Mouse (Mus musculus) mouse embryonic stem cell (cell line): ENCODE results near the gene Gm17268.

Source experiments
- in situ Hi-C, 2 experiments: fragments of 300-500 bp; cut with MboI; formaldehyde crosslinking; loops; 1 replicate in 1 of 2; 3 replicates in 1 of 2; pipeline ENCODE4 v1.14.3; 2019 to 2020; ENCODE audit warnings: low sequenced_read_pairs in 2 of 2, low pct_unique_long_range_greater_than_20kb in 1 of 2, mixed read lengths in 1 of 2; ENCODE audit not compliant: unreplicated experiment in 1 of 2

Gm17268 gene

DNA sequence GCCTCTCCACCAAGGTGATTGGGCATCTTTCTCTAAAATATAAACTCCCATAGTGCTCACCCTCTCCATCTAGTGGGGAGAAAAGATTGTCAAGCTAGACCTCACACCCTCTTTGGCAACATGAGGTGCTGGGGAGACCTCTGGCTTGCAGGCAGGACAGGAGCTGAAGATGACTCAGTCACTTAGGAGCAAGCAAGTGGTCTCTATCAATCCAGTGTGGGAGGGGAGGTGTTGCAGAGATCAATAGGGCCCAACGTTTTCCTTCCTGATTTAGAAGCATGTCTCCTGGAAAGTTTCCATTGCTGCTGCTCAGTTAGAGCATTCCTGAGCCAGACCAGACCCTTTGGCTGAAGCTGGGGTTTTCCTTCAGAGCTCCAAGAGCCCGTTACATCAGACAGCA lies at the start of gene Gm17268:
TSS of gene Gm17268 (minus strand) at position 28 of the 400 bp plus-strand sequence.
- in situ Hi-C loops = no loop called here

DNA sequence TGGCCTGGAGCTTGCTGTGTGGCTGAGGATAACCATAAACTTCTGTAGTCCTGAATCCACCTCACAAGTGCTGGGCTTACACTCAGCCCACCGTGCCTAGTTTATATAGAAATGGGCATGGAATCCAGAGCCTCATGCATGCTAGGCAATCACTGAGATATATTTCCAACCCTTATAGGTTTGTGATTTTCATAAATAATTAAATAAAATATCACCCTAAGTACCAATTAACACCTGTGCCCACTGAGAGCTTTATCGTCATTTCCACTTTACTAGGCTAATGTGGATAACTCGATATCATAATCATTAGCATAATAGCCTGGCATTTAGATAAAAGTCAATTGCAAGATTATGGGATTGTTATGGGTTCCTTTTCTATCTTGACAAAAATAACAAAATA lies 46.0 kb upstream of the Gm17268 start:
- in situ Hi-C loops = no loop called here

DNA sequence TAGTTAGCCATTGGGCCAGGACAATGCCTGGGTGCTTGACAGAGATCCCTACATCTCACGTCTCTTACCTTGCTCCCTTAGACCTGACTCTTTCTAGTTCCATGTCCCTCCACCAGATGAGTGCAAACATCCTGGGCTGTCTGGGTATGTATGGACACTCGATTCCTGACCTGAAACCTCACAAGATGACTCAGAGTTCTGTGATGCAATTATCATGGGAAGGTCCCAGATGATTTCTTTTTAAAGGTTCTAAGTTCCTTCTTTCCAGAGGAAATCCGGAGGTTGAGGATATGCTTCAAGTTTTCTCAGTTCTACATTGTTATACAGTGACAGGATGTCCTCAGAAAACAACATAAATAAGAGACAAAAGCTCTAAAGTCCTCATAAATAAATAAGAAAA lies 42.5 kb upstream of the Gm17268 start:
- in situ Hi-C loops = no loop called here

DNA sequence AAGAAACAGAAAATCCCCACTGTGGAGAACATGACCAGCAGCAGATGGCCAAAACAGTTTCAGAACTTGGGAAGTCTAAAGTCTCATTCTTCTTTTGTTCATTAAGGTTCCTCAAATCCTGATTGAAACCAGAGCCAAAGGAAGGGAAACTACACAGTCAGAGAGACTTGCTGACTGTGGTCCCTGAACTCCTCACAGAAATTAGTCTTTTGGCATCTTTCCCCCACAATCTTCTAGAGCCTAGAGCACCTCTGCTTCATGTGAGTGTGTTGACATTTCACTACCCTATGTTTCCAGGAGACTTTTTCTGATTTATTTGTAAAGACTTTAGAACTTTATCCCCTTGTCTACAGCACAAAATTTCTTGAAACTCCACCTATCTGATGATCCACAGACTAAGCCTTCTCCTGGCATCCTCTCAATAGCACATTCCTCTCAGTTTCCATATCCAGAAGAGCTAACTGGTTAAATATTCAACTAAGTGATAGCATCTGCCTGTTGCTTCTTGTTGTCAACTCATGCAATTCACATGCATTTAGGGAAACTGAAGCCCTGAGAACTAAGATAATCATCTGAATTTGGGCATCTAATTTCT lies 39.9 kb upstream of the Gm17268 start:
- in situ Hi-C loops = no loop called here

DNA sequence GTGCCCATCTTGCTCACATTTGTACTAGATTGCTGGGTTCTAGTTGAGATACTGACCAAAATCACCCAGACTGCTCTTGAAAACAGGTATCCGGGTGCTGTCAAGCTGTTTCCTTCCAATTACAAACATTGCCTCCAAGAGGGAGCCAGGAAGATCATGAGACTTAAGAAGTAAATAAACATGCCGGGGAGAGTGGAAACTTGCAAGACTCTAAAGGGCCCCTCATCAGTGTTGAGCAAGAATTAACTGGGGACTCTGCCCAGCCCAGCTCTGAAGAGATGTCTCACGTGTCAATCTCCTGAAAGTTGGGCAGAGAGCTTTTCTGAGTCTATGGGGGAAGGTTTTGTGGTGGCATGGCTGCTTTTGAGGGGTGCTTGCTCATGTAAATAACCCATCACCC lies 38.7 kb upstream of the Gm17268 start:
- in situ Hi-C loops = no loop called here

DNA sequence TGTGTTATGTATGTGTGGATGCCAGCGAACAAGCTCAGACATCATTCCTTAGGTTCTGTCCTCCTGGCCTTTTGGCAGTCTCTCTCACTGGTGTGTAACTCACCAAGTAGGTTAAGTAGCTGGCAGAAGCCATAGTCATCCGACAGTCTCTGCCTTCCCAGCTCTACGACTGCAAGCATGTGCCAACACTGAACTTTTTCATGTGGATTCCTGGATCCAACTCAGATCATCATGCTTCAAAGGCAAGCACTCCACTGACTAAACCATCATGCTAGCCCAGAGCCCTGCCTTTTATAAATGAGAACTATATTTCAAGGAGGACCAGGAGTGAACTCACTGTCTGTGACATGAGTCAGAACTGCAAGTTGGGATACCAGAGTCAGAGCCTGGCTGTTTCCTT lies 35.3 kb upstream of the Gm17268 start:
- in situ Hi-C loops = no loop called here

DNA sequence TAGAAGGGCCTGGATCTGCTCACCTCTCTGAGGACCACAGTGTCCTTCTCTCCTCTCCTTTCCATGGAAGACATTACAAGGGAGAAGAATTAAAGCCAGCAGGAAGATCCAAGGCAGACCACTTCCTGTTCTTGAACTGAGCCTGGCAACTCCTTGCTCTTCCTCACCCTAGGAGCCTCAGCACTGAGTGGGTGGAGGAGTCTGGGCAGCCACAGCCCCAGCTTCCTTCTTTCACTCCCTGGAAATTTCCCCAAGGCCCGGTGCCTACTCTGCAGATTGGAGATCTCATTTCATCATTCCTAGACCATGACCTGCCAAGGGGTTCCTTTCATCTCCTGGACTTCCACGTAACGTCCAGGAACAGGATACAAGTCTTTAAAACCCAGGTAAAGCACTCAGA lies 34.6 kb upstream of the Gm17268 start:
- in situ Hi-C loops = no loop called here

DNA sequence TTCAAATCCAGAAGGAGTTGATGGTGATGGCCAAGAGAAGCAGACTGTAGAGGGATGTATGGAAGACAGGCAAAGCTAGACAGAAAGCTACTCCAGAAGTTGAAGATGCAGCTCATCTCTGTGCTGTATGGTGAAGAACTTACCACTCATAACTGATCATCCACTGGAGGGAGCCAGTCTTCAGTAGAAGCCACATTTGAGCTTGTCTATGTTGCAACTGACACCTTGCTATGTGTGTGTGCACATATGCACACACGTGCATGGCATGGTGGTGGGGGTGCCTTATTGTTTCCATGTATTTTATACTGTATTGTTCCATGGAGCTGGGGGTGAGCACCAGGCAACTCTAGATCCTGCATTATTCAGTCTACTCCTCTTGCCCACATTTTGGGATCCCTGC lies 34.0 kb upstream of the Gm17268 start:
- in situ Hi-C loops = no loop called here

DNA sequence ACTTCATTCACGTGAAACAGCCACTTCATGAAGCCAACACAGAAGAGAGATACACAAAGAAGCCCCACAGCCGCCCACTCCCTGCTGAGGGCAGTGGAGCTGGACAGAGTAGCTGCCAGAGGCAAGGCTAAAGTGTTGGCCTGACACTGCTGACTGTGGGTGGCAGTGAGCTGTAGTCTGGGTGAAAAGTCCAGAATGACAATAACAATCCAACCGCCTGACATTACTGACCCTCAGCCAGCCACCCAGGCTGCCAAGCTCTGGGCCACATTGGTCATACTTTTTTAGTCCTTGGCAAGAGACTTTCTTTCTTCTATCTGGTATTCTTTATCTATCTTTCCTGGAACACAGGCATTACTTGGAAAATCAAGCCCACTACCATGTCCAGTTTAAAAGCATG lies 32.7 kb upstream of the Gm17268 start:
- in situ Hi-C loops = no loop called here

DNA sequence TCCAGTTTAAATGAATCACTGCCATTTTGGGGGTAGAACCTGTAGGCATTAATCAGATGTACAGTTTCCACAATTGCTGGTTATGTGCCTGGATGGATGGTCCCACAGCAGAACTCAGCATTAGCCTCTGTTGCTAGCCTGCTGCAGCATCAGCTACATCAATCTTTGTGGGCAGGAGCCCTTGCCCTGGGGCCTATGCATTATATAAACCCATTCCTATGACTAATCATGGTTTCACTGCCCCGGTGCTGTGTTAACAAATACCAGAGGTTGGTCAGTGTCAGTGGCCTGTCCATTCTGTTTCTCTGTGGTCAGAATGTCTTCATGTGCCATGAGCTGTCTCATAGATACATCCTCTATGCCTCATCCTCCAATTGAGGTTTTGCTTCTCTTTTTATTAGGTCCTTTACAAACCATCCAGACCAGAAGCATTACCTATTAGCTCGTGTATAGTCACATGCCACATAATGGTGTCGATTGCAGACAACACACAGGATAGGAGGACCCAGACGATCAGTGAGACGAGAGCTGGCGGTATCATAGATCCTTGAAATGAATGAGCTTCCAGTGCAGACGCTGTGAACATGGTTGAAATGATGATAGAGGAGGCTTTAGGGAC lies 28.7 kb upstream of the Gm17268 start:
- in situ Hi-C loops = no loop called here

DNA sequence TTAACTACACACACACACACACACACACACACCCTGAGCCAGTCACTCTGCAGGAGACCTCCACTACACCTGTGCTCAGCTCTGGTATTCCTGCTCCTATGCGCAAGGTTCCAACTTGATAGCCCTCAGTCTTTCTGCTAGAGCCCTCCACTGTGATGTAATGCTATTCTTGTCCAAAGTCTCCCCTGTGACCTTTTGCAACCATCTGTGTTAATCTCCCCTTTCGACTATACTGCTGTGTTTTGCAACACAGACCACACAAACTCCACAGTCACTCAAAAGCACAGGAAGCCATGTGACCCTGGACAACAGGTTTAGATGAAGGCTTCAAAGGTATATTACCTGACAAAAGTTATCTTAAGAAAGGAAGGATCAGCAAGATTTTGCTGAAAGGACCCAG lies 25.1 kb upstream of the Gm17268 start:
- in situ Hi-C loops = no loop called here

DNA sequence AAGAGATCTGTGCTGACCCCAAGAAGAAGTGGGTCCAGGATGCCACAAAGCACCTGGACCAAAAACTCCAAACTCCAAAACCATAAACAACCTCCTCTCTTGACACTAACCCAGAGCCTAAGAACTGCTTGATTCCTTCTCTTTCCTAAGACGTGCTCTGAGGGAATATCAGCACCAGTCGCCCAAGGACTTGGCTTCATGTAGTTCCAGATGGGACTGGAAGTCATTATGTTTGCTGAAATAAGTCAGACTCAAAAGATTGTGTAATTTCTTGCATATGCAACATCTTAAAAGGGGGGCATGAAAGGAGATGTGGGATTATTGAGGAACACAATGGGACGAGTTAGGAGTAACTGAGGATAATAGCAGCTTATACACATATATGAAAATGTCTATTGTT lies 23.9 kb upstream of the Gm17268 start:
- in situ Hi-C loops = no loop called here

DNA sequence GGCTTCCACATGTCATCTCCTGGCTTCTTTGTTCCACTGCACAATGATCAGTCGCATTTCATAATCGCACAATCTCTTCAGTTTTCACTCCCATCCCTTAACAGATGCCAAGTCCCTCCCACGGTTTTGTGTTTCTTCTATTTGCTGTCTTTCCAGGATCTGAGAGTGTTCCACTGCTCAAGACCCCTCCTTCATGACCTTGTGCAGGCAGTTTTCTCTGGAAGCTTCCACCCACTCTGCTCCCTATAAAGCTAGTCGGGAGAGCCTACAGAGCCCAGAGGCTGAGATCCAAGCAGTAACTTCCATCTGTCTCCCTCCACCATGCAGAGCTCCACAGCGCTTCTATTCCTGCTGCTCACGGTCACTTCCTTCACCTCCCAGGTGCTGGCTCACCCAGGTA lies 19.3 kb upstream of the Gm17268 start, which contains the start of gene Ccl11:
TSS of gene Ccl11 (plus strand) at position 178 of the 400 bp plus-strand sequence.
- in situ Hi-C loops = no loop called here

DNA sequence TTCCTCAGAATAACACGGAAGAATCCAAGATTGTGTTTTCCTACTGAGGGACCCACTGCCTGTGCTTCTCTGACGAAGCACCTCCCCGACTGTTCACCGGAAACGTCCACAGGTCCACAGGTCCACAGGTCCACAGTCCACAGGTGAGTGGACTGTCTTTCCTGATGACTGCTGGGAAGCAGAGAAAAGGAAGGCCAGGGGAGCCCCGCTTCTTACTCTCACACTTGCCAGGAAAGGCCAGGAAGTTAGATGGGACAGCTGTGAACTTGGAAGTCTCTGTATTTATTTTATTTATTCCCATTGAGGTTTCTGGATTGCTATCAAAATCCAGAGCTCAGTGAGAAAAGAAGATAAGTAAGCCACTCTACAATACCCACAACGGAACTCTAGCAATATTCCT lies 15.5 kb upstream of the Gm17268 start:
- in situ Hi-C loops = loop anchor here in 1 of 2 experiments (5.0 kb wide), 1 partner anchor 118 kb away; no protein-coding TSS in a partner anchor

DNA sequence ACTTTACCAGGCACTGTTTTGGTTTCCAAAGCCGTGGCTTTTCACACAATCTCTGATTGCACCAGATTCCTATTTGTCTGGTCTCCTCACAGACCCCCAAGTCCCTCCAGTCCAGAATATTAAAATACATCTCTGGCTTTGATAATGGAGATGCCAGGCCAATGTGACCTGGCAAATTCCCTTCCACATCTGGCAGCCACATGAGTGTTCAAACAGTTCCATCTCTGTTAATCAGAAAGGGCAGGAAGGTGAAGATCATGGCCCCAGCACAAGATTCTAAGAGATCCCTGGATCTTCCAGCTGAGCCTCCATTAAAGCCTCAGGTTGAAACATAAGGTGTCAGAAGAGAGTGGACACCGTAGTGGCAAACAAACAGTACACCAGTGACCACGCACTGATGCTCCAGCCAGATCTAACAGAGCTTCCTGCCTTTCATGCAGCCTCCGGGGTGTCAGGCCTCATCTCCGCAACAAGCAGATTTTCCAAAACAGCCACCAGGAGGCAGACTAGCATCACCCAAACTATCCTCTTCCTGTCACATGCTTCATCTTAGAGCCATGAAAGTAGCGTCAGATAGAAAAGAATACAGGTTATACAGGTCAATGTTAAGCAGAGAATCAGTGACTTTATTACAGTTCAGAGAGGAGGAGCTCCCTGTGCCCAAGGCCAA lies 9.5 kb upstream of the Gm17268 start:
- in situ Hi-C loops = loop anchor here in 1 of 2 experiments (10.0 kb wide), 1 partner anchor 127 kb away; no protein-coding TSS in a partner anchor

DNA sequence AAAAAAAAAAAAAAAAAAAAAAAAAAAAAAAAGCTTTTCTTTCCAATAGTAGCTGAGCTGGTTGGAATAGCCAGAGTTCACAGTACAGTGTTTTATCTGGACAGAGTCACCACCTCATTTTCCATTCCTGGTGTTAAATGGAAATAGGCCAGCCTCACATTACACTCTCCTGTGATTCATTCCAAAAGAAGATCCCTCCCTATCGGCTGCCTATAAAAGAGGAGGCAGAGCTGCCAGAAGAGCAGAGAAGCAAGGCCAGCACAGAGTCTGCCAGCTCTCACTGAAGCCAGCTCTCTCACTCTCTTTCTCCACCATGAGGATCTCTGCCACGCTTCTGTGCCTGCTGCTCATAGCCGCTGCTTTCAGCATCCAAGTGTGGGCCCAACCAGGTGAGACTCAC lies 7.1 kb upstream of the Gm17268 start, which contains the start of gene Ccl7:
TSS of gene Ccl7 (plus strand) at position 242 of the 400 bp plus-strand sequence.
- in situ Hi-C loops = loop anchor here in 1 of 2 experiments (10.0 kb wide), 1 partner anchor 129 kb away; no protein-coding TSS in a partner anchor

DNA sequence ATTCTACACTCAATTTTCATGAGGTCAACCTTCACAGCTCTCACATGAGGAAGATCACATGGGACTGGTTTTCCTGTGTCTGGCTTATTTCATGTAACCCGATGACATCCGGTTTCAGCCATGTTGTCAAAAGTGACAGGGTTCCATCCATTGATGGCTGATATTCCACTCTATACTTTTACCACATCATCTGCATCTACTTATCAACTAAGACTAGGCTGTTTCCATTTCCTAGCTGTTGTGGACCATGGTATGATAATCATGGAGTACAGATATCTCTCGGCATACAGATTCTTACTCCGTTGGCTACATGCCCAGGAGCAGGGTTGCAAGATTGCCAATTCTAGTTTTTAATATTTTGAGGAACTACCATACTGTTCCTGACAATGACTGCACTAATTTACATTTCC lies 3.3 kb upstream of the Gm17268 start:
- in situ Hi-C loops = loop anchor here in 1 of 2 experiments (10.0 kb wide), 1 partner anchor 133 kb away; no protein-coding TSS in a partner anchor

DNA sequence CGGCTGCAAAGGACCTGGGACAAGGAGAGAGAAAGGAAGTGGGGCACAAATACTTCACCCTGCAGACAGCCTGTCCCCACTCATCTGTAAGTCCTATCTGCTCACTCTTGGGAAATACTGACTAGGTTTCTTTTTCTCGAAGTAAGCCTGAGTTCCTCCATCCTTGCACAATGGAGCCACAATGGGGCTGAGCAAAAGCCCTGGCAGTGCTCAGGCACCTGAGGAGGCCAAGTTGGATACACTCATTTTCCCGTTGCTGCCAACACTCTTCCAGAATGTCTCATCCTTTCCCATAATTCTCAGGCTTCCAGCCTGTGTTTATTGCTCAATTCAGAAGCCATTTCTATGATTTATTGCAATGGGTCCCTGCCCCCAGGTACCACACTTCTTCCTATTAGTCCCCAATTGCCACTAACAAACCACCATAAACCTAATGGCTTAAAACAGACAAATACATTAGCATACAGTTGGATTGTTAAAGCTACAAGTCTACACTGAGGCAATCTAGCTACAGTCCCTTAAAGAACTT lies 834 bp upstream of the Gm17268 start:
- in situ Hi-C loops = no loop called here

DNA sequence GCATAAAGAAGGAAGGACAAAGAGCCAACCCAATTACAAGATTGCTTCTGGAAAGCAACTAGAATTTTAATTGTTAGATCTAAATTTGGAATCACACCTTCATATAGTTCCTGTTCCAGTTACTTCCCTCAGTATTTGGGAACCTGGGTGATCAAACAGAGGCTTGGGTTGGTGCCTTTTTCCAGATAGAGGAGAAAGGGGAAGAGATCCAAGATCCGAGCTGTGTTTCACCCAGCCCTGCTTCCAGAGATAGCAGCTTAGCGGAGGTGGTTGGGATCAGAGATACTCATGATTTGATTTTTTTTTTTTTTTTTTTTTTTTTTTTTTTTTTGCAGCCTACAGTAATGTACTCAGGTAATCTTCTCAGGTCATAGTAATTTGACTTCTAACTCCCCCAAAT lies 2.5 kb downstream of the Gm17268 start:
- in situ Hi-C loops = no loop called here
